Mouse (Mus musculus): ENCODE results near the gene Pde9a. TPM values are rescaled to one million over a fixed set of nuclear protein-coding genes. Genes with fewer than 3 reads are reported as not detected.
A peak's percentile ranks its signal among the peaks of the same experiment; 100 is the strongest.

The Pde9a gene
- total RNA-seq, 4 experiments from 2014 or later, result 1.3 to 2.9 (median 2.1) TPM

DNA sequence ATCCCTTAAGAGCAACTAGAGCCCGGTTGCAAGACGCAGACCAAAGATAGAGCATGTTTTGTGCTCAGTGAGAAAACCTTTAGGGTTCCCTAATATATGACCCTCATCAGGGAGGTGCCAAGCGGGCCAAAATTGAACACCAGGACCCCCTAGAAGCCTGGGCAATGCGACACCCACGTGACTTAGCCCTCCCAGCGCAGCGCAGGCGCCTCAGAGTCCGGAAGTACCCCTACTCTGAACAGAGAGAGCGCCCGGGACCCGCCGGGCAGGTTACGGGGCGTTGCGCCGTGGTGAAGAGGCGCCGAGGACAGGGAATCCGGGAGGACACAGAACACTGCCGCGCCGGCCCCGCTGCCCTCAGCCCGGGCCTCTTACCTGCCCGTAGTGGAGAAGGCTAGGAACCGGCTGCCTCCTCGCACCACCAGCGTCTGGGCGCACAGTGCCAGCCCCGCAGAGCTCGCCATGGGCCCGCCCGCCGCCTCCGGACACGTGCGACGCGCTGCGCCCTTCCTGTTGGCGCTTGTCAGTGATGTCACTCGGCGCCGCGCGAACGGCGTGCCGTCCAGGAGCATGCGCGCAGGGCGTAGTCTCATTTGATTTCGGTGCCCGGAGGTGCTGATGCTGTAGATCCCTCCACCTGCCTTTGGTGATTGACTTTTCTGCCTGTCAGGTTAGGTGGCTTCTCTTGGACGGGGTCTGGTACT, 125.9 kb downstream of the Pde9a start:
- peak; percentile 61 to 75 for DNase-seq (ENCODE audit: low spot score in 2 of 2)

DNA sequence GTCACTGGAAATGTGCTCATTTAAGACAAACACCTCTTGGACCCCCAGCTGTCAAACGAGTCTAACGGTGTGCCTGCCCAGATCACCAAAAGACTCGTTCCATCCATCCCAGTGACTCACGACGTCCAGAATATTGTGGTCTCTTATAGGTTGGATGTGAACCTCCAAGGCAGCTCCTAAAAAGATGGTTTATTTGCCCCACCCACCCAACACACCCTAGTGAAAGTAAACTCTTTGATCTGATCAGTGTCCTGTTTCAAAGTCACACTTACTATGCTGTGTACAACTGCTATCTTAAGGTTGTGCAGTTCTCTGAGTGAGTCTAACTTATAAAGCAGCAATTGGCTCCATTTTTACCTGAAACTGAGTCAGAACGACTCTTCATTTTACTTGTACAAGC, 126.6 kb downstream of the Pde9a start:
- DNase-seq (ENCODE audit: low spot score in 2 of 2), result no peak

- DNase-seq (ENCODE audit: low spot score in 2 of 2), result no peak
Observed at GRCm38 (mm10) chr17:31514696-31515095, 128.7 kb downstream of the Pde9a start.

GRCm38 (mm10) chr17:31519344-31519945, 133.4 kb downstream of the Pde9a start:
- no peak for DNase-seq (ENCODE audit: low spot score in 2 of 2)

DNA sequence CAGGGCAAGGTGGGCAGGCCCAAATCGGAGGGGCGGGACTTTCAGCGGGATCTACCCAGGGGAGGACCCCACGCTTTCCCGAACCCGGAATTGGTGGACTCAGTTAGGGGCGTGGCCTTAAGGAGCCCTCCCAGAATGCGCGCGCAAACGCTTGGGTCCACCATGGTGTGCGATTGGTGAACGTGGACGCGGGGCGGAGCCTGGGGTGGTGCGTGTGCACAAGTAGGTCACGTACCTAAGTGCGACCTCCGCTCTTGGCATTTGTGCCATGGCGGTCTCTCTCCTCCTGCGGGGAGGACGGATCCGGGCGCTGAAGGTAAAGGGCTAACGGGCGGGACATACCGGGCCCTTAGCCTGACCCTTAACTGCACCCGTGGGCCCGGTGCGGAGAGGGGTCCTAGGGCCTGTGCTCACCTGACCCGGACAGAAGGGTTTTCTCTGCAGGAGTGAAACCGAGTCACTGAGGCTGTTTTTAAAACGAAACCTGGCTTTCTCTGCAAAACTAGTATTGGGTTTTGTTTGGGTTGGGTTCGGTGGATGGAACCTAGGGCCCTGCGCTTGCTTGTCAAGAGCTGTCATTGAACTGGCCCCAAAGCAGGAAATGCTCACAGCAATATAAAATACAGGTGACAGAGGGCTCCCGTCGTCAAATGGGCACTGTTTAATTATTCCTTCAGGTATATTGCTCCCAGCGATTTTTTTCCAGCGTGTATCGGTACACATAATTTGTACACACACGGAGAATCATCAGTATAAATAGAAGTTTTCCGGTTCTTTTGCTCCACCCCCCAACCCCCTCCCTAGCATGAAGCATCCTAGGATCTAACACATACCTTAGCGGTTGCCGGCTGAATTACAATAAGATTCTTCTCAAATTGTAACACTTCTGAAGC, 134.2 kb downstream of the Pde9a start, which contains the start of the genes Wdr4 and Ndufv3:
Gene Wdr4, minus strand, starts transcription at position 35 of the 893 bp plus-strand sequence.
Gene Ndufv3, plus strand, starts transcription at position 170 of the 893 bp plus-strand sequence.
- peak; percentile 99 to 100 for DNase-seq (ENCODE audit: low spot score in 2 of 2)

- peak; percentile 29 to 51 for DNase-seq (ENCODE audit: low spot score in 2 of 2)
Observed at GRCm38 (mm10) chr17:31520895-31521294, 134.9 kb downstream of the Pde9a start.

- no peak for DNase-seq (ENCODE audit: low spot score in 2 of 2)
Observed at GRCm38 (mm10) chr17:31521948-31522347, 135.9 kb downstream of the Pde9a start.

DNA sequence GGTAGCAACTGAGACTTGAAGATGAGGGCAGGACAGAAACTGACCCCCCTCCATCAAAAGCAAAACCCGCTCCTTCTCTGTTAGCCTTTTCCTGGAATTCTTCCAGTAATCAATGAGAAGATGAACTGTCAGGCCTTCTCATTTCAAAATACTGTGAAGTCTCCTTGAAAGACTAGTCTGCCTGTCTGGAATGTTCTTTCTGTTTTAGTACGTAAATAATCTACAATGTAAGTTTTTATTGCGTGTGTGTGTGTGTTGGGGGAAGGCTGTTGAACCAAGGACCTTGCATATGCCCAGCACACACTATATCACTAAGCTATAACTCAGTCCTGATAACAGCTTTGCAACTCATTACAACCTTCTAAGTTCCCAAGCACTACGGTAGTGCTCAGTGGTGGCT, 139.1 kb downstream of the Pde9a start:
- no peak for DNase-seq (ENCODE audit: low spot score in 2 of 2)

DNA sequence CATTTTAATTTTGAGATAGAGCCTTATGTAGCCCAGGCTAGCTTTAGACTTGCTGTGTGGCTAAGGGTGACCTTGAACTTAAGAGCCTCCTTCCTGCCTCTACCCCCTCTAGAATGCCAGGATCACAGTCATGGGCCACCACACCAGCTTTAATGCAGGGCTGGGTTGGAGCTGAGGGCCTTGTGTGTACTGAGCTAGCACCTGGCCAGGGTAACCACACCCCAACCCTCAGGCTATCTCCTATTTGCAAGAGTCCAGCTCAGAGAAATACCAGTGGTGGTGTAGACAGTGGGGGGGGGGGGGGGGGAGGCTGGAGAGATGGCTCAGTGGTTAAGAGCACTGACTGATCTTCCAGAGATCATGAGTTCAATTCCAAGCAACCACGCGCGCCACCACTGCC, 139.8 kb downstream of the Pde9a start:
- DNase-seq (ENCODE audit: low spot score in 2 of 2), result no peak

Other genes starting within 250 kb of the Pde9a start
- not detected for gene Tff2, start 241.9 kb upstream of the Pde9a start, total RNA-seq (2022)
- gene Tff1, start 220.9 kb upstream of the Pde9a start, total RNA-seq (2022), result not detected
- gene Tmprss3, start 187.2 kb upstream of the Pde9a start, total RNA-seq (2022), result not detected
- gene Ubash3a, start 178.3 kb upstream of the Pde9a start, total RNA-seq (2022), result not detected
- 1 to 10 TPM; 1.8 to 8.3 (median 4.9) TPM for gene Rsph1, start 108.8 kb upstream of the Pde9a start, total RNA-seq (2022)
- 1 to 10 TPM; 2.4 to 4.6 (median 3.0) TPM for gene Slc37a1, start 99.4 kb upstream of the Pde9a start, total RNA-seq (2022)
- 1 to 10 TPM; 5.4 to 6.6 (median 5.7) TPM for gene Wdr4, start 133.8 kb downstream of the Pde9a start, total RNA-seq (2022)
- 100 to 1,000 TPM; 461 to 515 (median 488) TPM for gene Ndufv3, start 133.9 kb downstream of the Pde9a start, total RNA-seq (2022)
- 10 to 100 TPM in 1 of 4 experiments, 1 to 10 TPM in 3; 5.6 to 10.3 (median 7.2) TPM for gene Pknox1, start 178.5 kb downstream of the Pde9a start, total RNA-seq (2022)